Mouse (Mus musculus): ENCODE results near the gene Plk1. TPM values are rescaled to one million over a fixed set of nuclear protein-coding genes. Genes with fewer than 3 reads are reported as not detected.

Plk1 gene
- polyA plus RNA-seq, 1 experiment from 2014 or later: 21.4 TPM

GRCm38 (mm10) chr7:122199296-122199695, 40.1 kb downstream of the Plk1 start:
- no peak overlapping the region for H3K27ac ChIP-seq (replicated peaks; ENCODE audit: low read depth, low read length)
- no peak overlapping the region for H3K4me3 ChIP-seq (replicated peaks; ENCODE audit: low read depth, low read length)
- H3K9me3 ChIP-seq (ENCODE audit: control insufficient read depth, low read length): no peaks in the 10 kb centered on the region
- no peaks in the 10 kb centered on the region for H3K36me3 ChIP-seq (ENCODE audit: control insufficient read depth, insufficient read depth, low read length)
- H3K9ac ChIP-seq (replicated peaks; ENCODE audit: low read length): no peak overlapping the region
- H3K4me2 ChIP-seq (ENCODE audit: low read length): no peak overlapping the region
- DNase-seq (peak; percentile 82), ATAC-seq (ENCODE audit: low FRiP score, low TSS enrichment) (no peak)
- H3K27me3 ChIP-seq (ENCODE audit: control insufficient read depth, insufficient read depth, low read length): no peaks in the 10 kb centered on the region
- no peaks in the 10 kb centered on the region for H3K4me1 ChIP-seq (ENCODE audit: control insufficient read depth, insufficient read depth, low read length)
- WGBS: 35% methylated on average over 5 of the region's 5 CpGs

- no peaks in the 10 kb centered on the region for H3K4me1 ChIP-seq (ENCODE audit: control insufficient read depth, insufficient read depth, low read length)
- ATAC-seq (ENCODE audit: low FRiP score, low TSS enrichment) (no peak), DNase-seq (no peak)
- H3K4me3 ChIP-seq (replicated peaks; ENCODE audit: low read depth, low read length): no peak overlapping the region
- H3K27me3 ChIP-seq (ENCODE audit: control insufficient read depth, insufficient read depth, low read length): no peaks in the 10 kb centered on the region
- H3K9ac ChIP-seq (replicated peaks; ENCODE audit: low read length): no peak overlapping the region
- no peak overlapping the region for H3K4me2 ChIP-seq (ENCODE audit: low read length)
- no peaks in the 10 kb centered on the region for H3K9me3 ChIP-seq (ENCODE audit: control insufficient read depth, low read length)
- H3K36me3 ChIP-seq (ENCODE audit: control insufficient read depth, insufficient read depth, low read length): no peaks in the 10 kb centered on the region
- WGBS: 66% methylated on average over 2 of the region's 2 CpGs
- no peak overlapping the region for H3K27ac ChIP-seq (replicated peaks; ENCODE audit: low read depth, low read length)
Measured at GRCm38 (mm10) chr7:122203936-122204335, 44.7 kb downstream of the Plk1 start.

DNA sequence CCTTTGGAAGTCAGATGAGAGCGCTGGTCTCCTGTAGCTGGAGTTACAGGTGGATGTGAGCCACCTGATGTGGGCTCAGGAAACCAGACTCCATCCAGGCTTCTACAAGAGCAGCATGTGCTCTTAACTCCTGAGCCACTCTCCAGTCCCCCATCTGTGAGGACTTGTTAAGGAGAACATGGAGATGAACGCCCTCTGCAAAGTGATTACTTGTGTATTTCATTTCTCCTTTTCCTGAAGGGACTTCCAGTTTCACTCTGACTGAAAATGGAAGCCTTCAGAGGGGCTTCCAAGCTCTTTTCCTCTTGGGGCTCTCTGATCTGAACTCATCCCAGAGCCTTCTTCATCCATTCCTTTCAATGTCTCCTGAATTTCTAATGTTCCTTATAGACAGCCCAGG, 46.9 kb downstream of the Plk1 start:
- Histone ChIP-seq H3K36me3 (ENCODE audit: control insufficient read depth, insufficient read depth, low read length) (no peaks in the 10 kb centered on the region), H3K4me1 (ENCODE audit: control insufficient read depth, insufficient read depth, low read length) (no peaks in the 10 kb centered on the region), H3K9ac (replicated peaks; ENCODE audit: low read length) (no peak overlapping the region), H3K27ac (replicated peaks; ENCODE audit: low read depth, low read length) (no peak overlapping the region), H3K9me3 (ENCODE audit: control insufficient read depth, low read length) (no peaks in the 10 kb centered on the region), H3K4me2 (ENCODE audit: low read length) (no peak overlapping the region), H3K27me3 (ENCODE audit: control insufficient read depth, insufficient read depth, low read length) (no peaks in the 10 kb centered on the region), H3K4me3 (replicated peaks; ENCODE audit: low read depth, low read length) (no peak overlapping the region)
- DNase-seq: no peak
- ATAC-seq (ENCODE audit: low FRiP score, low TSS enrichment): no peak
- 88% methylated on average over 2 of the region's 2 CpGs for WGBS

- ATAC-seq (ENCODE audit: low FRiP score, low TSS enrichment): no peak
- H3K9me3 ChIP-seq (ENCODE audit: control insufficient read depth, low read length): no peaks in the 10 kb centered on the region
- no peak for DNase-seq
- 62% methylated on average over 7 of the region's 7 CpGs for WGBS
- H3K4me1 ChIP-seq (ENCODE audit: control insufficient read depth, insufficient read depth, low read length): no peaks in the 10 kb centered on the region
- no peak overlapping the region for H3K27ac ChIP-seq (replicated peaks; ENCODE audit: low read depth, low read length)
- H3K4me3 ChIP-seq (replicated peaks; ENCODE audit: low read depth, low read length): no peak overlapping the region
- no peak overlapping the region for H3K9ac ChIP-seq (replicated peaks; ENCODE audit: low read length)
- H3K36me3 ChIP-seq (ENCODE audit: control insufficient read depth, insufficient read depth, low read length): no peaks in the 10 kb centered on the region
- H3K4me2 ChIP-seq (ENCODE audit: low read length): no peak overlapping the region
- no peaks in the 10 kb centered on the region for H3K27me3 ChIP-seq (ENCODE audit: control insufficient read depth, insufficient read depth, low read length)
Measured at GRCm38 (mm10) chr7:122208276-122209021, 49.2 kb downstream of the Plk1 start.

DNA sequence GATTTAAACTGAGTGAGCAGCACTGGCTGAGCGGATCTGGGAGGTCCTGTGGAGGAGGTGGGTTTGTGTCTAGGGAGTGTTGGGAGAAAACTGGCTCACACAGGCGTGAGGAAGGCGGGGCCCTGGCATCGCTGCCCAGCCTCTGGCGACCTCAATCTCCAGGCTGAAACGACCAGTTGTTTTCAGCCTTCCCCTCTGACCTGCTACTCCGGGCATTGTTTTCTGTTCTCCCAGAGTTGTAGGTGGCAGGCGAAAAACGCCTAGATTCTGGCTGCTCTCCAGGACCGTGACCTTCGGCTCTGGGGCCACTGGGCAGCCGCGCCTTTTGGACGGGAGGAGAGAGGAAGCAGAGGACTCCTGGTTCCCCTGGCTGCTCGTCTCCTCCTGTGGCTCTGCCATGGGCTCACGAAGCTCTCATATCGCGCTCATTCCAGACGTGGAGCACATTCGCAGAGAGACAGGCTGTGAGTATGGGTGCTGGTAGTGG, 60.1 kb downstream of the Plk1 start, which contains the start of gene Chp2:
TSS of gene Chp2 (plus strand) at position 182 of the 487 bp plus-strand sequence.
- ATAC-seq (ENCODE audit: low FRiP score, low TSS enrichment) (no peak), DNase-seq (no peak)
- Histone ChIP-seq H3K9ac (replicated peaks; ENCODE audit: low read length) (no peak within 1 kb of the TSS), H3K36me3 (ENCODE audit: control insufficient read depth, insufficient read depth, low read length) (no peaks in the 10 kb centered on the region), H3K27me3 (ENCODE audit: control insufficient read depth, insufficient read depth, low read length) (no peaks in the 10 kb centered on the region), H3K4me3 (replicated peaks; ENCODE audit: low read depth, low read length) (0 out of 2 replicates have a peak within 1 kb of the TSS, but pooled peaks have one; percentile 2), H3K27ac (replicated peaks; ENCODE audit: low read depth, low read length) (no peak within 1 kb of the TSS), H3K4me2 (ENCODE audit: low read length) (peak within 1 kb of the TSS; percentile 41), H3K9me3 (ENCODE audit: control insufficient read depth, low read length) (peaks cover 5% of the 10 kb centered on the region; the same call in 1 of the 2 replicates), H3K4me1 (ENCODE audit: control insufficient read depth, insufficient read depth, low read length) (no peaks in the 10 kb centered on the region)
- WGBS: 33% methylated on average over 20 of the region's 20 CpGs

Other genes with a start within 250 kb of the Plk1 start
- 15.4 and 19.8 TPM in 2 replicates for gene Cog7, start 177.7 kb upstream of the Plk1 start, polyA plus RNA-seq (2014; fragmentation: Nextera tagmentation; extraction: Ambion mirVana)
- gene Gga2, start 138.2 kb upstream of the Plk1 start, polyA plus RNA-seq (2014; fragmentation: Nextera tagmentation; extraction: Ambion mirVana): 33.3 and 38.3 TPM in 2 replicates
- gene Ubfd1, start 92.3 kb upstream of the Plk1 start, polyA plus RNA-seq (2014; fragmentation: Nextera tagmentation; extraction: Ambion mirVana): 93.0 and 108 TPM in 2 replicates
- 8.2 and 11.0 TPM in 2 replicates for gene Ears2, start 92.2 kb upstream of the Plk1 start, polyA plus RNA-seq (2014; fragmentation: Nextera tagmentation; extraction: Ambion mirVana)
- gene Ndufab1, start 57.6 kb upstream of the Plk1 start, polyA plus RNA-seq (2014; fragmentation: Nextera tagmentation; extraction: Ambion mirVana): 583 and 649 TPM in 2 replicates
- 5.6 TPM in 2 replicates for gene Palb2, start 26.5 kb upstream of the Plk1 start, polyA plus RNA-seq (2014; fragmentation: Nextera tagmentation; extraction: Ambion mirVana)
- gene Dctn5, start 26.4 kb upstream of the Plk1 start, polyA plus RNA-seq (2014; fragmentation: Nextera tagmentation; extraction: Ambion mirVana): 152 and 167 TPM in 2 replicates
- 1.1 and 1.6 TPM in 2 replicates for gene Ern2, start 26.8 kb downstream of the Plk1 start, polyA plus RNA-seq (2014; fragmentation: Nextera tagmentation; extraction: Ambion mirVana)
- gene Chp2, start 60.1 kb downstream of the Plk1 start, polyA plus RNA-seq (2014; fragmentation: Nextera tagmentation; extraction: Ambion mirVana): 0.59 and 1.3 TPM in 2 replicates
- gene Prkcb, start 129.3 kb downstream of the Plk1 start, polyA plus RNA-seq (2014; fragmentation: Nextera tagmentation; extraction: Ambion mirVana): 110 and 111 TPM in 2 replicates